Mouse (Mus musculus): ENCODE measurements around the gene Zfyve28. TPM values are rescaled to one million over a fixed set of nuclear protein-coding genes. Genes with fewer than 3 reads are reported as not detected.

The Zfyve28 gene
- total RNA-seq, 2 experiments from 2014 or later: 0.68 to 0.83 TPM

DNA sequence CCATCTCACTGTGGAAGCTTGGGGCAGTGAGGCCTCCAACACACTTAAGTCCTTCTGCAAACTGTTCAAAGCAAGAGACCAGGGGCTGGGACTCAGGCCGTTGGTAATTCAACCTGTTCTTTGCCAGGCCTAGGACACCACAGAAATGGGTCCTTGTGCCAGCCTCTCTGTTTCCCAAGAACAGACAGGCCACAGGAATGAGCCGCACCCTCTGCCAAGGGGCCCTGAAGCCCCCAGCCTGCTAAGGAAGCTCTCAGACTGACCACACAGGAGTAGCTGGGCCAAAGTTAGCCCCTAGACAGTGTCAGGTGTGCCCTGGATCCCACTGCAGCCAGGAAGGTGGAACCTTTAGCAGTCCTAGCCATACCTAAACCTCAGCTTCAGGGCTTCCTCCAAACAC lies 101.9 kb downstream of the Zfyve28 start:
- peak in 1 of 2 experiments; percentile 38 for DNase-seq
- intact Hi-C loops (cut with DNase I): loop anchor here (10.0 kb wide), 4 partner anchors 252 to 532 kb away; partner anchors contain the start of genes Add1, Nelfa, Slbp and Tacc3

DNA sequence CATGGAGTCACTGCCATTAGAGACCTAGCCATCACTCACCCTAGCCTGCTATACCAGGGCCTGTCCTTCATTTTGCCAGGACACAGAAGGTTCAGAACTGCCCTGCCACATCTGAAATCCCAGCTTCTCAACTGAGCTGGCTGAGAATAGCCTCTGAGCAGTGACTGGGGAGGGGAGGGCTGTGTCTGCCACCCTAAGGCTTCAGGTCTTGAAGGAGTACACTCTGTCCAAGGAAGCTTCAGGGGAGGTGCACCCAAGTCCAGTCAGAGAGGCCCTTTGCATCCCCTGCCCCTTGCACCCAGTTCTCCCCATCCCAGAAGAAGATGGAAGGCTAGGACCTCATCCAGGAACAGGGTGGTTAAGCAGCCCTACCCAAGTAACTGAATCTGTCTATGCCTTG lies 102.5 kb downstream of the Zfyve28 start:
- DNase-seq: peak in 1 of 2 experiments; percentile 2
- intact Hi-C loops (cut with DNase I): loop anchor here (2.0 to 10.0 kb wide), 5 partner anchors 15 to 531 kb away; partner anchors contain the start of genes Add1, Nelfa, Slbp and Tacc3

DNA sequence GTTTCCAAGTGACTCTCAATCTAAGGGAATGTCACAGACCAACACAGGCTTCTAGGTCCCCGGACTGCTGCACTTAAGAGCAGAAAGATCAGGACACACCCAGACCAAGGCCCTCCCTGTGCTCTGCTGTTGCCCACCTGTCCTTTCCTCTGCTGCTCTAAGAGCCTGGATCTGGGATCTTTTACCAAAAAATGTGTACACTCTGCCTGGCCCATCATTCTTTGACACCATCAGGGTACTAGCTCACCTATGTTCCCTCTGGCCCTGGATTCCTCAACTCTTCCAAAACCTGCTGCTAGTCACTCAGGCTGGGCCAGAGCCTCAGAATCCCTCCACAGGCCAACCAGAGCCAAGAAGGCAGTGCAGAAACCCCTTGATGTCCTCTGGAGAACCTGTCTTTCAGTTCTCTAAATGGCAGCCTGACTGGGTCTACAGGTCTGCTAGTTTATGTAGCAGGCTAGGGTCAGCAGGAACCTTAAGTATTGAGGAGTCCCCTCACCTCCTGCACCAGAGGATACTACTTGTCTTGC lies 103.1 kb downstream of the Zfyve28 start:
- intact Hi-C loops (cut with DNase I): loop anchor here (2.0 to 10.0 kb wide), 5 partner anchors 14 to 530 kb away; partner anchors contain the start of genes Add1, Nelfa, Slbp and Tacc3

DNA sequence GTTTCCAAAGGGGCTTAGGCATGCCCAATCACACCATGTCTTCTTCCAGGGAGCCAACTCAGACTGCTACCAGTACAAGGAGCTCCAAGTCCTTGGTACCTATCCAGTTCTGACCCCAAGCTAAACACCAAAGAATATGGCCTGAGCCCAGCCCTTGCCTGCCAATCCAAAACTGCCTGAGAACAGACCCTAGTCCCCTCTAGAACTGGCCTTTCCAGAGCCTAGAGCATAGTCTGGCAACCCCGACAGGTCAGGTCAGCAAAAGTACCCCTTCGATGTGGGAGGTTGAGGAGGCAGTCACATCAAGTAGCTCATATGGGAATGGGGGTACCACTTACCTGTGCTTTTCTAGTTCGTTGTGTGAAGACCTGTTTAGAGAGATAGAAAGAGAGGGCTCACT lies 104.3 kb downstream of the Zfyve28 start:
- intact Hi-C loops (cut with DNase I): loop anchor here (2.0 to 10.0 kb wide), 5 partner anchors 13 to 529 kb away; partner anchors contain the start of genes Add1, Nelfa, Slbp and Tacc3

More for the DNA sequence above, 103.1 kb downstream of the Zfyve28 start:
- DNase-seq: peak in 1 of 2 experiments; percentile 14

DNA sequence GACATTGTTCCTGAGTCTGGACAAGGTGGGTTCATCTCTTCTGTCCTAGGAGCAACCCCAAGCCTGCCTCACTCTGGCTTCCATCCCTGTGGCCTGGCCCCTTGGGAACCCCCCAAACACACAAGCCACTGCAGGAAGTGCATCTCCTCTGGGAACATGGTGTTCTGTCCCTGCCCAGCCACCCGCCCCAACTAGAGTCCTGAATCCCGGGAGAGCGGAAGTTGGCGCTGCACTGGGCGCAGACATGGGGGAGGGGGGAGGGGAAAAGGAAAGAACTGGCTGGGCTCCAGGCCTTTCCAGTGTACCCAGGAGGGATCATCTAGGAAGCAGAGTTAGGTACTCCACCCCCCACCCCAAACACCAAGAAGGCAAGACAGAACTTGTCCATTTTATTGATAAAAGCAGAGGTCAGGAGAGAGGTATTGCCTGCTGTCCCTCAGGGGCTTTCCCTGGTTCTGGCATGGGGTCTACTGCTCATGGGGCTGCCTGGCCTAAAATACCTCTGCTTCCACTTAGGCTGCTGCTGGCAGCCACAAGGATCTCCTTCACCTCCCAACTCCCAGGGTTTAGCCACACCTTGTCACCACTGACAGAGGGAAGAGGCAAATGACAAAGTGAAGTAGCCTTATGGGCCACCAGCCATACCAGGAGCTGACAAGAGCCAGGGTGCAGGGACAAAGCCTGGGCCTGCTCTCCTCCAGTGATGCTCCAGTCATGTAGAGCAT lies 104.9 kb downstream of the Zfyve28 start:
- peak; percentile 77 to 80 for DNase-seq
- intact Hi-C loops (cut with DNase I): loop anchor here (10.0 kb wide), 4 partner anchors 249 to 529 kb away; partner anchors contain the start of genes Add1, Nelfa, Slbp and Tacc3

More for the DNA sequence above, 104.3 kb downstream of the Zfyve28 start:
- DNase-seq: no peak

DNA sequence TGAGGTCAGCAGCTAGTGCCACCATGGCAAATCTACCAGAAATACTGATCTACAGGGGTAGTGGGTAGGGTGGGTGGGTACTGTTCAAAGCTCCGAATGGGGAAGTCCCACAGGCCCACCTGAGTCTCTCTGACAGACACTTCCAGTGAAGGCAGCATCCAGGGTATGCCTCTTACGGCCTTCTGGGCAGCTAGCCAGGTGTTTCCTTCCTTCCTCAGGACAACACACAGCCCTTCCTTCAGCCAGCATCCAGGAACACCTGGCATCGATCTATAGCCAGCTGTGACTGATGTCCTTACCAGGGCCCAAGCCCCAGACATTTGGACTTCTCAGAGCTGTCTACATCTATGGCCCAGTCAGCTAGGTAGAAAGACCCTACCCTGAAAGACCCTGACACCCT lies 105.8 kb downstream of the Zfyve28 start:
- intact Hi-C loops (cut with DNase I): loop anchor here (10.0 kb wide), 4 partner anchors 248 to 528 kb away; partner anchors contain the start of genes Add1, Nelfa, Slbp and Tacc3
- DNase-seq: peak; percentile 58 to 59

DNA sequence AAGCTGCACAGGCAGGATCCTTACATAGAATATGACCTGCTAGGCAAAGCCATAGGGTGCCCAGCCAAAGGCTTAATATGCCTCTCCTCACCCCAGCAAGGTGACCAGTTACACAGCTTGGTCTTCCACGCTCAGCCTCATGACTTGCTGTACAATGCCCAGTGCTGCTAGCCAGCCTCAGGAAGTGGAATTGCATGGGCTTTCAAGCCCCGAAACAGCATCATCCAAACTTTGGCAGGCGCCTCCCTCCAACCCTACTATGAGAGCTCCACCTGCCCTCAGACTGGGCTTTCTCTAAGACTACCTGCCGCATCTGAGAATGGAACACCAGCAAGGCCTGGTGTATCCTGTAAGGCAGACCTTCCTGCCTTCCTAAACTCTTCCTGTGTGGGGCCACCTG lies 110.4 kb downstream of the Zfyve28 start:
- peak in 1 of 2 experiments; percentile 1 for DNase-seq
- intact Hi-C loops (cut with DNase I): no loop called here

DNA sequence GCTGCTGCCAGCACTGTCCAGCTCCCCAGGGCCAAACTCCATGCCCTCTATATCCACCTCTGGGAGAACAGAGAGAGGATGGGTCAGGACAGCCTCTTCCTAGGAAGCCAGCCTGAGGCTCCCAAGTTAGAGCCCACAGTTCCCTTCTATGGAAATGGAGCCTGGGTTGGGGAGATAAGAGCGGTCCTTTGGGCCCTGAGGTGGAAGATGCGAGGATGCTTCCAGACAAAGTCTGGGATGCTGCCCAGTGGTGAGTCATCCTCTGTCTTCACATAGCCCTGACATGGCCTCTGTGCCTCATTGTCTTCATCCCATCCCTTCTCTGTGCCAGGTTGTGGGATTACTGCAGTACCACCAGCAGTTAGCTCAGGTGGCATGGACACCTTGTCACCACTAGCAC lies 111.2 kb downstream of the Zfyve28 start:
- DNase-seq: peak in 1 of 2 experiments; percentile 12
- intact Hi-C loops (cut with DNase I): no loop called here

DNA sequence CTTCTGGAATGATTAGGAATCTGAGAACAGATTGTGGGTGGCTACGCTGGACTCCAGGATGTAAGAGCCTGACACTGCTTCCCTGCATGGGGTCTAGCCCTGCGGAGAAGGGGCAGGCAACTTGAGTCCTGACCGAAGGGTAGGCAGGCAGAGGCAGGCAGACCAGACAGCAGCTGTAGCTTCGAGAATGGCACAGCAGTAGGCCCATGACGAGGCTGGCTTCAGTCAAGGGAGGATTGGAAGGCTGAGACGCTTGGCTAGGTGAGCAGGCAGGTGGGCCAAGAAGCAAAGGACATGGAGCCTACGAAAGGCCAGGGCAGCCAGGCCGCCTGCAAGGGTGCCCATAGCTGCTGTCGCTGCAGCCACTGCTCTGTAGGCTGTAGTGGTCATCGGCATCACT lies 111.6 kb downstream of the Zfyve28 start:
- intact Hi-C loops (cut with DNase I): no loop called here
- DNase-seq: no peak

DNA sequence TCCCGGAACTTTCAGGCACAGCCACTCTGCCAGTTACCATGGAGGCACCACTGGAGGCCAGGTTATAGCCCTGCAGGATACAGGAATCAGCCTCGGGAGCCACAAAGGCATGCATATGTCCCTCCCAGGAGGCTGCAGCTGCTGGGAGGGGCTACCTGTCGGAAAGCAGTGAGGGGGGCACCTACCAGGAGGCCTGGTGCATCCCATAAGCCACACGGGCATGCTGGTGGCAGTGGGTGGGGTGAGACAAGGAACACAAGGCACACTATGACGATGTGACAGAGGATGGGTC lies 112.9 kb downstream of the Zfyve28 start:
- intact Hi-C loops (cut with DNase I): no loop called here
- DNase-seq: no peak

DNA sequence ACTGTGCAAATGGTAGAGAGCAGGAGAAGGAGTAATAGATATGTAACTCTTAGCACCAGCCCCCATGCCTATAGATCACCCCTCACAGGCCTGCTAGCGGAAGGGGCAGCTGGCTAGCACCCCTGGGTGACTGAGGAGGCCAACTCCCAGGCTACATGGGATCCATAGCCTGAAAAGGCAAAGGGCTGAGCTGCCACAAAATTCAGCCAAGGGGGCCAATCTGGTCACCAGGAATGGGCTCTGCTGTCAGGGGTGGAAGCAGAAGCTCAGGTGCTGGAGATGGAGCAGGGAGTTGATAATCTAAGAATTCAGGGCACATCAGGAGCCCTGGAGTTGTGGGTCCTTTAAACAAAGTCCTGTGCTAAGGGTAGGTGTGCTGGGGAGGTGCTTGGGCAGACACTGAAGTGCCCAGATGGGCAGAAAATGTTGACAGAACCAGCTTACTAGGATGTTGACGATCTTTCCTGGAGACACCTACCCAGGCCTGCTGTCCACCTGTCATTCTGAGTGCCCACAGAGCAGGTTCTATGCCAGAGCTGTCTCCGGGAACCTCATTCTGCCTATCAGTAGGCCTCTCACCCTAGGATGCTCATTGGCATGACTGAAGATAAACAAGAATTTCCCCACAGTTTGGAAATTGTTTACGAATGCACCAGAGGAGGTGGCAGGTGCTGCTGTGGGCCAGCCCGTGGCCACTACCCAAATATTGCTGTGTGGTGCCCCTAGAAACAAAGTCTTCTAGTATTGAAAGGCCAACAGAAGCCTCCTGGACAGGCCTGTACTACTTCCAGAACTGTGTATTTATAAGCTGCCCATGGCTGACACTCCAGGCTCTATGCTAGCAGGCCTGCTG lies 113.5 kb downstream of the Zfyve28 start:
- intact Hi-C loops (cut with DNase I): no loop called here
- DNase-seq: no peak

DNA sequence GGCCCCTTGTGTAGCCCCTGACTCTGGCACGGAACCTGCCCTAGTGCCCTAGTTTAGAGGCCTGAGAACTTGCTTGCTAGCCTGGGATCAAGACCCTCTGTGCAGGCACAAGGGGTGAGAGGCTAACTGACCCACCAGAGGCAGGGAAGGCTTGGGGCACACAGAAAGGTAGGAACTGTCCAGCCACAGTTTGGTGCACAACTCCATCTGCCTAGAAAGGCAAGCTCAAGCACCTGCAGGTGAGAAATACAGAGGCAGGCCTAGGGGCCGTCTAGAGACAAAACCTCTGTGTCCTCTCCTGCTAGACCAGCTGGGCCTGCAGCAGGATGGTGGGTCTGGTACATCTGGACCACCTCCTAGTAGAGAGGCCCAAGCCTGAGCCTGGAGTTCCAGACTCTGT lies 114.2 kb downstream of the Zfyve28 start:
- intact Hi-C loops (cut with DNase I): no loop called here
- DNase-seq: no peak

DNA sequence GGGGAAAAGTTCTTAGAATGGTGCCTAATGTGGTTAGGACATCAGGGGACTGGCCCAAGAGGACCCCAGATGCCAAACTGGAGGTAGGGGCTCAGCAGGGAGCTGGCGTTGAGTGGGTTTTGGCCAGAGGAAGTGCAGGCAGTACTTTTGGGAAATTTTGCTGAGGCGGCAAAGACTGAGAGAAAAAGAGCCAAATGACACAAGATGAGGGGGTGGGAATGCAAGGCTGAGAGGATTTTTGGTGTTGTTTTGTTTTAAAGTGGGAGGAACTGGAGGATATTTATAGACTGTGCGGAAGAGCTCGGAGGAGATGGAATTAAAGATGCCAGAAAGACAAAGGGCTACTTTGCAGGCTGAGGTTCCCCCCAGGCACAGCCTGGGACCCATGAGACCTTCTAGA lies 117.5 kb downstream of the Zfyve28 start:
- DNase-seq: peak in 1 of 2 experiments; percentile 30
- intact Hi-C loops (cut with DNase I): loop anchor here (2.0 kb wide), 1 partner anchor 14 kb away; no protein-coding TSS in a partner anchor

DNA sequence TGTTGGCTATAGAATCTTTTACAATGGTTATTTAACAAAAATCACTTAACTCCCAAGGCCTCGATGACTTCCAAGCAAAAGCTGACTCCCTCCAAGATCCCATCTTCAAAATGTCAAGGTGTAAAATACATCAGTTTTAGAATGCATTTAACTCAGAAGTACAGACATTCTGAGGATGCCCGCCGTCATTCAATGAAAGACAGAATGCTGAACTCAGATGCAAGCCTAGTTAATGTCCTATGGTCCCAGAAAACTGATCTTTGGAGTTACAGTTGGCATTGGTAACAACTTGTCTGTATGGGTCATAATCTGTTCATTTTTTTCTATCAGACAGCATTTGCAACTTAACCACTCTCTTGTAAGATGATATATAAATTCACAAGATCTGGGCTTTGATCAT lies 118.3 kb downstream of the Zfyve28 start:
- intact Hi-C loops (cut with DNase I): loop anchor here (2.0 kb wide), 1 partner anchor 15 kb away; no protein-coding TSS in a partner anchor
- no peak for DNase-seq

DNA sequence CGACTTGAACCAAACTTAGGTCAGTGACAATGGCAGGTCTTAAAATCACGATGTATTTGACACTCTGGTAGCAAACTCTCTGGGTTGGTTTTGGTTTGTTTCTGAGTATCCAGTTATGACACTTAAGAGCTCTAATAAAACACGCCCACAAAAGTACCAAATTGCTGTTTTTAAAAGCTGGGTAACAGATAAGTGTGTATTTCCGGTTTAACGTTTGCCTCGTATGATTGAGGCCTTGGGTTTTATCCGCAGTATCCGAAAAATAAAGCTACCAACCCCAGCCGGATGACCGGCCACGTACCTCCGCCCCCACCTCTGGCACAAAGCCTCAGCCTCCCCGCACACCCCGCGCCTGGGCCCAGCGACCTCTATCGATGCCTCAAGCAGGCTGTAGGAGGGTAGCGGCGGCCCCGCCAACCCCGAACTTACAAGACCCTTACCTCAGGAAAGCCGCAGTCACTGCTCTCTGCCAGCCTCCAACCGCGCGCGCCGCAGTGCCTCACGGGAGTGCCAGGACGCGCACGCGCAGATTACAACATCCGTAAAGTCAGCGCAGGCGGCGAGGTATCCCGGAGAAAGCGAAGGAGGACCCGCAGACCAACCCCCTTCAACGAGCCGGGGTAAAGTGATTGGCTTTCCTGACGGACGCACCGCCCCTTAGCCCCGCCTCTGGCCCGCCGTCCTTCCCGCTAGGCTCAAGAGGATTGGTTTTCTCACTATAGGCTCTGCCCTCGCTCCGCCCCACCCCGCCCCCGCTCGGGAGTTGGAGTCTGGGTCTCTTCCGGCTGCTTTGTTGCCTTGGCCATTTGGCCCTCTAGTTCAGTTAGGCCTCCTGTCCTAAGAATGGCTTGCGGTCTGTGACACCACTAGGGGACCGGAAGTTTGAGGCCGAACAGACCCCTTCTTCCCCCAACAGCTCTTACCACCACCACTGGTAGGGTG lies 119.0 kb downstream of the Zfyve28 start, which contains the start of the genes Poln and Haus3:
TSS of gene Poln (minus strand) at position 499 of the 942 bp plus-strand sequence.
TSS of gene Haus3 (minus strand) at position 578 of the 942 bp plus-strand sequence.
- DNase-seq: peak; percentile 95
- intact Hi-C loops (cut with DNase I): no loop called here

DNA sequence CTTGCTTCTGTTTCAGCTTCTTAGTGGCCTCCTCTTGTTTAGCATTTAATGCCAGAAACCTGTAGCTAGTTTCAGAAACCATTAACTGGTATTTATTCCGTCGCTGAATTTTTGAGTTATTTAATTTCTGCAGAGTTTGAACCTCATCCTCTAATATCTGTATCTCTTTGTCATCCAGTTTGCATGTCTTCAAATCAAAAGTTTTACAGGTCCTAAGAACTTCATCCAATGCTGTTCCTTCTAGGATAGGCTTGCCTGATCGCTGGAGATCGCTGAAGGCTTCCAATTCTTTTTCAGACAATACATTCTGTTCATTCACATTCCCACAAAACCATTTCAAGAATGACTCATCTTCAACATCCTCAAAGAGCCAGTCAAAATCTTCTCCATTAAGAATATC lies 120.4 kb downstream of the Zfyve28 start:
- DNase-seq: no peak
- intact Hi-C loops (cut with DNase I): no loop called here

DNA sequence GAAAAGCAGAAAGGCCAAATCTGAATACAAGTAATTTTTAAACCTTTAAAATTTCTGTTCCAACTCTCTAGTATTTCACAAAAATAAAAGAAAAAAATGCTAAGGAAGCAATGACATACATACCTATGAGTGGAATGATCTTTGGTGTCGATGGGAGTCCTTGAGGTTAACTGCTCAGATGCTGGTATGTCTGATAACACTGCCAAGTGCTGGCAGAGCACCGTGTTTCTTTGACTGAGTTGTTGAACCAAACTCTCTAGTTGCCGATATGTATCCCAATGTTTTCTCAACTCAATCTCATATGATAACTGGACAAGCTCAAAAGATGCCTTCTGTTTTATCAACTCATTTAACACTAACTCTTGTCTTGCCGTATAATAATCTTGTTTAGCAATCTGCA lies 122.5 kb downstream of the Zfyve28 start:
- intact Hi-C loops (cut with DNase I): no loop called here

DNA sequence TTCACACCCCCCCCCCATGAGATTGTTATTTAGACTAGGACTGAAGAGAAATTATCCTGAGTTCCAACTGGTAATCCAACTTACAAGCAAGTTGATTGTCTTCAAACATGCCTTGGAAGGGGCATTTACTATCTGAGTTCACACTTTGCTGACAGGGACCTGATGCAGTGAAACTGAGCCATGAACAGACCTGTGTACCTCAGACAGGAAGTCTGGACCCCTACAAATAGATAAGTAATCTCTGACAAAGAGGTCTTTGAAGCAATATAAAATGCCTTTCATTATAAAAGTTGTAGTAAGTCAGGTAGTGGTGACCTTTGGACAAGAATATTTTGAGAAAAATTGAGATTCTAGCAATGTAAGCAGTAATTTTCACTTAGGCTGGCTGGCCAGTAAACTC lies 139.8 kb downstream of the Zfyve28 start:
- intact Hi-C loops (cut with DNase I): no loop called here
- DNase-seq: no peak

More for the DNA sequence above, 122.5 kb downstream of the Zfyve28 start:
- no peak for DNase-seq

DNA sequence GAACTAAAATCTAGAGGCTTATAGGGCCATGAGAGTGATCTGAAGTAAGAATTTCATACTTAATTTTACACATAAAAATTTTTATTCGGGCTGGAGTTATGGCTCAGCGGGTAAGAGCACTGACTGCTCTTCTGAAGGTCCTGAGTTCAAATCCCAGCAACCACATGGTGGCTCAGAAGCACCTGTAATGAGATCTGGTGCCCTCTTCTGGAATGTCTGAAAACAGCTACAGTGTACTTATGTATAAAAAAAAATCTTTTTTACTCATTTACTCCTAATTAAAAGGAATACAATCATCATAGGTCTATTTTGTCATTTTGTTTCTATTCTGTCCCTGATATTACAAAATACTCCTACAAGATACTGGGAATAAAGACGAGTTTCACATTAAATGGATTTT lies 140.7 kb downstream of the Zfyve28 start:
- DNase-seq: no peak
- intact Hi-C loops (cut with DNase I): no loop called here
